Mouse (Mus musculus) spleen, adult 18-20 months (tissue): ENCODE measurements around the gene Zfp949.
"Not testable (repeated sequence)": the region's sequence is repeated elsewhere in the genome, so short reads cannot be mapped to it uniquely, and the experiment has no call there.

Experiments
- DNase-seq, 2 experiments: peaks; one replicate each; pipeline ENCODE4 v3.0.0; 2022; ENCODE audit warnings: mixed read lengths in 2 of 2

Zfp949 gene

DNA sequence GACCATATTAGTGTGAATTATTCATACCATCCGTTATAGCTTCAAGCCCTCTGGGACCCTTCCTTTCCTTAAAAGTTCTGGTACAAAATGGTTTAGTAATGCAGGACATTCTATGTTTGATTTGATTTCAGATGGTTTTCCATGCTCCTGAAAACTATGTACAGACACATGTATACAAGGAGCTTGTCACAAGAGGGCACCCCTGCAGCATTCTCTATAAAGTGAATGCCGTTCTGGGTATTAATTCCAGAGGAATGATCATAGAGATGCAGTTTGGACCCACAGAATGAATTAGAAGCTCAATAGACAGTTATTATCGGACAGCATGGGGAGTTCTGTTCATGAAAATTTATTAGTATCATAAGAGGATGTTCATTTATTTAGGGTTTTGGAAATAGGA is 2.3 kb upstream of the Zfp949 start:
- DNase-seq, result no peak

- DNase-seq, result peak in 1 of 2 experiments; percentile 56
Observed at GRCm38 (mm10) chr9:88546166-88546565, 1.7 kb upstream of the Zfp949 start.

- DNase-seq, result no peak
Observed at GRCm38 (mm10) chr9:88546657-88547056, 1.2 kb upstream of the Zfp949 start.

GRCm38 (mm10) chr9:88547270-88547669 is 550 bp upstream of the Zfp949 start:
- DNase-seq, result peak in 1 of 2 experiments; percentile 10

DNA sequence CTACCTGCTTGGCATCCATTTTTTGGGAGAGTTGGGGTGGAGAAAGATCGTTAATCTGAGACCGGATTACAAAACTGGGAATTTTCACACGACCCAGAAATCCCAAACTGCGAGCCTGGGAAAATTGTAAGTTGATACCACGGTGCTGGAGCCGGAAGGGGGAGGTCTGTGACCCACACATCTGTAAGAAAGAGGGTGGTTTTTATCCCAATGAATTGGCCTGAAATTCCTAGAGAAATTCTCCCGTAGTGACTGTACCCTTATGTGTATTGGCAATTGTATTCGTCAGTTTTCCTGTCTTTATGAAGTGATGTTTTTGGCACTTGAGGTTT is 760 bp downstream of the Zfp949 start:
- no peak for DNase-seq

- DNase-seq, result no peak
Observed at GRCm38 (mm10) chr9:88553071-88553470, 5.3 kb downstream of the Zfp949 start.

GRCm38 (mm10) chr9:88558146-88558545 is 10.3 kb downstream of the Zfp949 start:
- no peak for DNase-seq

GRCm38 (mm10) chr9:88561476-88561875 is 13.7 kb downstream of the Zfp949 start:
- not testable (repeated sequence) for DNase-seq

GRCm38 (mm10) chr9:88570471-88570870 is 22.7 kb downstream of the Zfp949 start:
- DNase-seq, result not testable (repeated sequence)

DNA sequence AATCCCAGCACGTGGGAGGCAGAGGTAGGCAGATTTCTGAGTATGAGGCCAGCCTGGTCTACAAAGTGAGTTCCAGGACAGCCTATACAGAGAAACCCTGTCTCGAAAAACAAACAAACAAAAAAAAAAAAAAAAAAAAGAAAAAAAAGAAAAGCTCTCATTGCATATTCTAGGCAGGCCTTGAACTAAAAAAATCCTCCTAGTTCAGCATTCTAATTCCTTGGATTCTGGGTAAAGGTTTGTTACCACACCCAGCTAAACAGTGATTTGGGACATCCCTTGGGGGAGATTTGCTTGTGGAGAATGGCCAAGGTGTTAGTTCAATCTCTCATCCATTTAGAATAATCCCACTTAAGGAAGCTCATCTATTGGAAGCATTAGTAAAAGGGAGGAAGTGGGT is 32.8 kb downstream of the Zfp949 start, which contains the start of gene Trim43a:
Trim43a (plus strand) TSS at position 301 of the 400 bp plus-strand sequence.
- DNase-seq, result not testable (repeated sequence)

- not testable (repeated sequence) for DNase-seq
Observed at GRCm38 (mm10) chr9:88593708-88594107, 45.9 kb downstream of the Zfp949 start.

GRCm38 (mm10) chr9:88599206-88600162 is 51.7 kb downstream of the Zfp949 start:
- peak; percentile 88 to 93 for DNase-seq
